Comparison of ENCODE assay signal across 11 mouse cellular contexts in the genomic region with DNA sequence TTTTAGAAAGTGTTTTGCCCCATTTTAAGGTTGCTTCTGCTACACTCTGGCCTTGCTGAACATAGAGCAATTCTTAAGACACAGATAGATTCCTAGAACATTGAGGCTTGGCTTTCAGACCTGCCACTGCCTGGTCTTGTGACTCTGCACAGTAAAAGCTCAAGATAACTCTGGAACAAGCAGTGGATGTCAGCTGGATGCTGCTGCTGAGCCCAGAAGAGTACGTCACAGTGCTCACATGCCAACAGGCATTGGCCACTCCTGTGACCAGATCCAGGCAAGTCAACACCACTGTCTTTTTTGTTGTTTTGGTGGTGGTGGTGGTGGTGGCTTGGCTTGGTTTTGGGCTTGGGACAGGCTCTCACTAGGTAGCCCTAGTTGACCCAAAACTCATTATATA. TPM values are rescaled to one million over a fixed set of nuclear protein-coding genes. Genes with fewer than 3 reads are reported as not detected.
DNase-seq lines count a peak whose midpoint lies in the region; ATAC-seq lines count a peak whose summit lies in the region.
"Had no signal": no experiment of that assay in that cellular context is flagged by ENCODE, and none has a peak within 500 bp of the region (broad histone marks: within the 10 kb centered on the region; RNA-seq: fewer than 3 reads in every experiment).

No protein-coding gene starts in this region.

- no peak overlapping the region for H3K4me2 ChIP-seq in kidney, embryonic 16.5 days (replicated peaks; ENCODE audit: low read depth, low read length)
- H3K4me2 ChIP-seq in kidney, embryonic 14.5 days (replicated peaks; ENCODE audit: low read depth, low read length): no peak overlapping the region
- H3K4me2 ChIP-seq in intestine, embryonic 16.5 days (ENCODE audit: low read depth, low read length): no peak overlapping the region
- H3K4me2 ChIP-seq: forebrain, embryonic 12.5 days; lung, embryonic 15.5 days had no signal

- peak; percentile 34 for DNase-seq in adrenal gland, postnatal 14 days
- DNase-seq in adrenal gland, adult (ENCODE audit: inconsistent age in 2 of 2, low spot score in 1 of 2): no peak
- peak; percentile 77 for DNase-seq in heart, adult 8-10 months (ENCODE audit: low spot score)
- DNase-seq in right cerebral cortex, postnatal 36 days (ENCODE audit: low spot score in 2 of 2): no peak
- DNase-seq in c-Kit-positive CD71-positive TER-119-positive erythroid progenitor cells, embryonic 14.5 days (ENCODE audit: low spot score): no peak

- H3K27me3 ChIP-seq in kidney, embryonic 16.5 days (ENCODE audit: insufficient read depth, low read length): no peaks in the 10 kb centered on the region
- no peaks in the 10 kb centered on the region for H3K27me3 ChIP-seq in kidney, embryonic 14.5 days (ENCODE audit: control insufficient read depth, insufficient read depth, low read length)
- no peaks in the 10 kb centered on the region for H3K27me3 ChIP-seq in intestine, embryonic 16.5 days (replicated peaks; ENCODE audit: control insufficient read depth, insufficient read depth, low read length)
- H3K27me3 ChIP-seq: forebrain, embryonic 12.5 days; lung, embryonic 15.5 days had no signal

- H3K9ac ChIP-seq in kidney, embryonic 16.5 days (replicated peaks; ENCODE audit: low read length): no peak overlapping the region
- H3K9ac ChIP-seq in kidney, embryonic 14.5 days (ENCODE audit: low read depth, low read length): no peak overlapping the region
- no peak overlapping the region for H3K9ac ChIP-seq in intestine, embryonic 16.5 days (ENCODE audit: low read depth, low read length)
- H3K9ac ChIP-seq: forebrain, embryonic 12.5 days; lung, embryonic 15.5 days had no signal

- peak overlapping the region; percentile 68; the same call in 1 of the 2 replicates for H3K27ac ChIP-seq in kidney, embryonic 16.5 days (ENCODE audit: low read length)
- no peak overlapping the region for H3K27ac ChIP-seq in kidney, embryonic 14.5 days (ENCODE audit: low read depth, low read length)
- no peak overlapping the region for H3K27ac ChIP-seq in intestine, embryonic 16.5 days (ENCODE audit: low read length)
- H3K27ac ChIP-seq: forebrain, embryonic 12.5 days; lung, embryonic 15.5 days had no signal

- no peaks in the 10 kb centered on the region for H3K9me3 ChIP-seq in kidney, embryonic 16.5 days (ENCODE audit: low read length)
- H3K9me3 ChIP-seq in kidney, embryonic 14.5 days (ENCODE audit: control insufficient read depth, low read length): no peaks in the 10 kb centered on the region
- no peaks in the 10 kb centered on the region for H3K9me3 ChIP-seq in intestine, embryonic 16.5 days (ENCODE audit: control insufficient read depth, low read length)
- H3K9me3 ChIP-seq: forebrain, embryonic 12.5 days; lung, embryonic 15.5 days had no signal

- H3K36me3 ChIP-seq in kidney, embryonic 16.5 days (ENCODE audit: insufficient read depth, low read length): no peaks in the 10 kb centered on the region
- no peaks in the 10 kb centered on the region for H3K36me3 ChIP-seq in kidney, embryonic 14.5 days (ENCODE audit: control insufficient read depth, insufficient read depth, low read length)
- H3K36me3 ChIP-seq in intestine, embryonic 16.5 days (ENCODE audit: control insufficient read depth, insufficient read depth, low read length): no peaks in the 10 kb centered on the region
- H3K36me3 ChIP-seq: forebrain, embryonic 12.5 days; lung, embryonic 15.5 days had no signal

- ATAC-seq in kidney, embryonic 16.5 days (ENCODE audit: low FRiP score, low TSS enrichment): no peak
- ATAC-seq in kidney, embryonic 14.5 days (ENCODE audit: low FRiP score, low TSS enrichment): no peak
- peak; percentile 64 for ATAC-seq in intestine, embryonic 16.5 days
- ATAC-seq: activated CD4-positive, CD25-positive, alpha-beta regulatory T cell, adult 4 months had no signal

- H3K4me3 ChIP-seq in kidney, embryonic 16.5 days (ENCODE audit: low read length): no peak overlapping the region
- no peak overlapping the region for H3K4me3 ChIP-seq in kidney, embryonic 14.5 days (ENCODE audit: low read length)
- H3K4me3 ChIP-seq in intestine, embryonic 16.5 days (ENCODE audit: low read length): no peak overlapping the region
- H3K4me3 ChIP-seq: forebrain, embryonic 12.5 days; lung, embryonic 15.5 days had no signal

- peaks cover 51% of the 10 kb centered on the region for H3K4me1 ChIP-seq in kidney, embryonic 16.5 days (ENCODE audit: insufficient read depth, low read length)
- 0 out of 2 replicates have a peak, but pooled peaks cover 14% of the 10 kb centered on the region for H3K4me1 ChIP-seq in kidney, embryonic 14.5 days (ENCODE audit: control insufficient read depth, insufficient read depth, low read length)
- H3K4me1 ChIP-seq in intestine, embryonic 16.5 days (ENCODE audit: control insufficient read depth, insufficient read depth, low read length): peaks cover 16% of the 10 kb centered on the region
- H3K4me1 ChIP-seq: forebrain, embryonic 12.5 days had no signal

- WGBS in kidney, embryonic 16.5 days: 96% methylated on average over 1 of the region's 1 CpGs
- 80% methylated on average over 1 of the region's 1 CpGs for WGBS in kidney, embryonic 14.5 days
- 72% methylated on average over 1 of the region's 1 CpGs for WGBS in intestine, embryonic 16.5 days

RNA-seq across cellular contexts. Expression of a gene that starts 18.6 kb away (rescaled TPM):
- 189 and 216 TPM in 2 replicates for total RNA-seq in adrenal gland, postnatal 14 days (2021)
- 21.2 and 25.9 TPM in 2 replicates for polyA plus RNA-seq in kidney, embryonic 16.5 days (2015; fragmentation: Nextera tagmentation; extraction: Ambion mirVana)
- 11.4 and 24.7 TPM in 2 replicates for polyA plus RNA-seq in kidney, embryonic 14.5 days (2014; fragmentation: Nextera tagmentation; extraction: Ambion mirVana)
- 10 to 100 TPM; 62.1 to 74.3 (median 67.0) TPM for total RNA-seq in heart, adult 8-10 months (2022)
- 20.2 and 23.6 TPM in 2 replicates for polyA plus RNA-seq in intestine, embryonic 16.5 days (2015; fragmentation: Nextera tagmentation; extraction: Ambion mirVana)

Comparison
In these comparisons a context has a peak if more than half of its experiments do, and no peak if none do; other contexts are left out.
1. DNase-seq: peak in adrenal gland, postnatal 14 days (single experiment) and heart, adult 8-10 months (single experiment); none in adrenal gland, adult (0 of 2), right cerebral cortex, postnatal 36 days (0 of 2) and c-Kit-positive CD71-positive TER-119-positive erythroid progenitor cells, embryonic 14.5 days (single experiment).